Comparison of ENCODE assay signal across 14 mouse cellular contexts in genomic region chr1:153711544-153712262, GRCm38 (mm10). TPM values are rescaled to one million over a fixed set of nuclear protein-coding genes. Genes with fewer than 3 reads are reported as not detected.
"Had no signal": no experiment of that assay in that cellular context is flagged by ENCODE, and none has a peak within 500 bp of the region (broad histone marks: within the 10 kb centered on the region; RNA-seq: fewer than 3 reads in every experiment).

No protein-coding gene starts in this region.

- H3K36me3 ChIP-seq: kidney, embryonic 15.5 days; liver, embryonic 13.5 days; midbrain, embryonic 13.5 days had no signal

- H3K9ac ChIP-seq: kidney, embryonic 15.5 days; liver, embryonic 13.5 days; liver, postnatal 0 days; midbrain, embryonic 13.5 days had no signal

- H3K4me2 ChIP-seq: kidney, embryonic 15.5 days; liver, embryonic 13.5 days; midbrain, embryonic 13.5 days had no signal

- H3K4me3 ChIP-seq: kidney, embryonic 15.5 days; liver, embryonic 13.5 days; midbrain, embryonic 13.5 days had no signal

- DNase-seq: kidney, adult 18-20 months; kidney, postnatal 36 days; layer of hippocampus, adult 9-11 months; layer of hippocampus, postnatal 36 days; left cerebral cortex, postnatal 4 days; liver; liver, embryonic 13.5 days; liver, postnatal 0 days; right cerebral cortex, postnatal 14 days; thymus, adult 2 months; thymus, postnatal 36 days had no signal

- H3K9me3 ChIP-seq: kidney, embryonic 15.5 days; liver, embryonic 13.5 days; midbrain, embryonic 13.5 days had no signal

- H3K27me3 ChIP-seq: kidney, embryonic 15.5 days; liver, embryonic 13.5 days; midbrain, embryonic 13.5 days had no signal

- ATAC-seq: liver, postnatal 0 days; midbrain, embryonic 13.5 days had no signal

- H3K4me1 ChIP-seq: liver, embryonic 13.5 days had no signal

- H3K27ac ChIP-seq: kidney, embryonic 15.5 days; liver, embryonic 13.5 days; midbrain, embryonic 13.5 days had no signal

RNA-seq across cellular contexts. Expression of gene Rgs16, which starts 28.4 kb away (rescaled TPM):
- total RNA-seq: megakaryocyte progenitor cell, adult 5-6 weeks had no signal

RNA-seq across cellular contexts. Expression of gene Rgs8, which starts 58.9 kb away (rescaled TPM):
- polyA plus RNA-seq: liver, postnatal 0 days had no signal
